Mouse (Mus musculus) heart, embryonic 15.5 days (tissue): Measurements from ENCODE around the gene St3gal6. TPM values are rescaled to one million over a fixed set of nuclear protein-coding genes. Genes with fewer than 3 reads are reported as not detected.

ENCODE experiments used
- ATAC-seq: fragments of 200-750 bp; cut with Nextera tagmentation; replicated peaks from 2 replicates; pipeline ENCODE4 v1.8.0; 2017; ENCODE audit warnings: low read depth, moderate TSS enrichment; ENCODE audit not compliant: insufficient number of reproducible peaks, insufficient read depth, low FRiP score
- H3K27ac ChIP-seq: fragments of 300-500 bp; sonication (generic); 2 replicates; pipeline ENCODE4 v1.5.1; 2015; ENCODE audit warnings: mild to moderate bottlenecking, inconsistent platforms
- H3K27me3 ChIP-seq: fragments of 300-500 bp; sonication (generic); 2 replicates; pipeline ENCODE4 v1.6.1; 2015; ENCODE audit warnings: inconsistent platforms
- H3K36me3 ChIP-seq: fragments of 300-500 bp; sonication (generic); 2 replicates; pipeline ENCODE4 v1.6.1; 2015; ENCODE audit warnings: mild to moderate bottlenecking, inconsistent platforms
- H3K4me1 ChIP-seq: fragments of 300-500 bp; sonication (generic); replicated peaks from 2 replicates; pipeline ENCODE4 v1.6.1; 2015; ENCODE audit warnings: inconsistent platforms
- H3K4me2 ChIP-seq: fragments of 300-500 bp; sonication (generic); 2 replicates; pipeline ENCODE4 v1.6.1; 2015; ENCODE audit warnings: inconsistent platforms, mild to moderate bottlenecking, moderate library complexity
- H3K4me3 ChIP-seq: fragments of 300-500 bp; sonication (generic); 2 replicates; pipeline ENCODE4 v1.5.1; 2015; ENCODE audit warnings: mild to moderate bottlenecking, inconsistent platforms
- H3K9ac ChIP-seq: fragments of 300-500 bp; sonication (generic); 2 replicates; pipeline ENCODE4 v1.6.1; 2015; ENCODE audit warnings: mild to moderate bottlenecking, inconsistent platforms
- H3K9me3 ChIP-seq: fragments of 300-500 bp; sonication (generic); replicated peaks from 2 replicates; pipeline ENCODE4 v1.6.1; 2016; ENCODE audit warnings: inconsistent platforms
- WGBS: fragments of 180-500 bp; shearing (Covaris S2); methylation state at CpG from one replicate; pipeline ENCODE4 v1.1.7; 2015; ENCODE audit warnings: mixed read lengths; 5-methylcytosine and 5-hydroxymethylcytosine counted together
- polyA plus RNA-seq: library from polyadenylated mRNA; unstranded; fragments of >200 nt; fragmentation: Nextera tagmentation; extraction: Ambion mirVana; gene quantifications from 2 replicates; pipeline ENCODE4 v1.2.1, GENCODE M21; 2015

St3gal6 gene
- polyA plus RNA-seq, 1 experiment from 2014 or later: 17.5 TPM

DNA sequence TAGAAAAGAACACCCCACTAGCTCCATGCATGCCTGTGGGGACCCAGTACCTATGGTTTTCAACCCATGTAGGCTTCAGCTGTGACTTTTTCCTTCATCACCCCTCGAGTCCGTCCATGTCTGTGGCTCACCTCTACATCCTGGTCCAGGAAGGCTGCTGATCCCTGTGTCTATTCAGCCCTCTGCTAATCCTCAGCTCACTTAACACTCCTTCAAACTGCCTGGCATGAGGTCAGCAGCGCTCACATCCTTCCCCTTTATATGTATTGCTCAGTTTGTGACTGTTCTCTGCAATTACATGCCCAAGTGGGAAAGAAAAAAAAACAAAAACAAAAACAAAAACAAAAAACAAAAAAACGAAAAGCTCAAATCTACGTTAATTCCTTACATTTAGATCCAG lies 24.4 kb downstream of the St3gal6 start:
- Histone ChIP-seq H3K4me1 (peaks cover 37% of the 10 kb centered on the region), H3K4me3 (no peak overlapping the region), H3K27me3 (no peaks in the 10 kb centered on the region), H3K9ac (no peak overlapping the region), H3K9me3 (no peaks in the 10 kb centered on the region), H3K36me3 (no peaks in the 10 kb centered on the region), H3K27ac (peak overlapping the region; percentile 83), H3K4me2 (no peak overlapping the region)
- ATAC-seq: no peak; the same call in 1 of the 2 replicates
- WGBS: 68% methylated on average over 5 of the region's 5 CpGs

DNA sequence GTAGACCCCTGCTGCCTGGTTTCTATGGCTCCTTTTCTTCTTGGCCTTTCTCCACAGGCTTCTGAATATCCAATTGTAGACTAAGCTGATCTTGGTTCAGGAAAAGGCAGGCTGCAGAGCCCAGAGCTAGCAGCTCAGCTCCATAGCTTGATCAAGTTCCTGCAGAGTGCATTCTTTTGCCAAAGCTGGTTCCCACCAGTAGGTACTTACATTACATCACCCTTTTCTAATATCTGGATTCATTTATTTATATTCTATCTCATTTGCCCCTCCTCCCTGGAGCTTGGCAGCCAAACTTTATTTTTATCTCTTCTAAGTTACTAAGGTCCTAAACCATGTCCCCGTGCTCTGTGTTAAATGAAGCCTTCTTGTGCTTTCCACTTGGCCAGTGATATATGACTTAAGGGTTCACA lies 24.9 kb downstream of the St3gal6 start:
- WGBS: 18% methylated on average over 1 of the region's 1 CpGs
- H3K4me2 ChIP-seq: peak overlapping the region; percentile 14; the same call in 1 of the 2 replicates
- no peaks in the 10 kb centered on the region for H3K9me3 ChIP-seq
- no peaks in the 10 kb centered on the region for H3K27me3 ChIP-seq
- H3K4me1 ChIP-seq: peaks cover 37% of the 10 kb centered on the region
- no peak overlapping the region for H3K9ac ChIP-seq
- ATAC-seq: peak; percentile 57
- H3K4me3 ChIP-seq: no peak overlapping the region
- H3K36me3 ChIP-seq: no peaks in the 10 kb centered on the region
- H3K27ac ChIP-seq: peak overlapping the region; percentile 83

- Histone ChIP-seq H3K36me3 (peaks cover 5% of the 10 kb centered on the region), H3K4me3 (no peak overlapping the region), H3K9me3 (no peaks in the 10 kb centered on the region), H3K4me2 (peak overlapping the region; percentile 14), H3K27ac (peak overlapping the region; percentile 83), H3K4me1 (peaks cover 37% of the 10 kb centered on the region), H3K9ac (no peak overlapping the region), H3K27me3 (no peaks in the 10 kb centered on the region)
- 44% methylated on average over 9 of the region's 9 CpGs for WGBS
- ATAC-seq: no peak
Measured at GRCm38 (mm10) chr16:58497886-58498713, 25.9 kb downstream of the St3gal6 start.

- Histone ChIP-seq H3K36me3 (peaks cover 9% of the 10 kb centered on the region), H3K4me3 (no peak overlapping the region), H3K27ac (peak overlapping the region; percentile 20; the same call in 1 of the 2 replicates), H3K4me2 (no peak overlapping the region), H3K27me3 (no peaks in the 10 kb centered on the region), H3K9me3 (no peaks in the 10 kb centered on the region), H3K9ac (no peak overlapping the region), H3K4me1 (peaks cover 29% of the 10 kb centered on the region)
- ATAC-seq: no peak
Measured at GRCm38 (mm10) chr16:58496791-58497190, 27.3 kb downstream of the St3gal6 start.

DNA sequence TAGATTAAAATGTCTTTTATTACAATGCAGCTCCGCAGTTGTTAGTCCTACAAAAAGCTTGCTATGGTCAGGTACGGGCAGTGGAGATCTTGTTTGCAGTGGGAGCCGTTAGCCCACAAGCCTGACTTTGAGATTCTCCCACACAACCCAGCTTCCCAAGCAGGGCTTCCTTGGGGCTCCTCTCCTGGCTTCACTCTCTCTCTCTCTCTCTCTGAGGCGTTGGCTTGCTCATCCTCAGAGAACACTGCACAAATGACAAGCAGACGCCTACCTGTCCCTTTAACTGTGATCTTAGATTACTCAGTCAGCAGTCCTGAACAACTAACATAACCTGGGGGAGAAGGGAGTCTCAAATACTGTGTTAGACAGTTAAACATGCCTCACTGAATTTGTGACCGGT lies 36.2 kb downstream of the St3gal6 start:
- Histone ChIP-seq H3K27ac (no peak overlapping the region), H3K4me3 (no peak overlapping the region), H3K4me1 (no peaks in the 10 kb centered on the region; the same call in 1 of the 2 replicates), H3K9me3 (no peaks in the 10 kb centered on the region), H3K27me3 (no peaks in the 10 kb centered on the region), H3K36me3 (peaks cover 28% of the 10 kb centered on the region), H3K4me2 (no peak overlapping the region), H3K9ac (no peak overlapping the region)
- no peak for ATAC-seq
- WGBS: 84% methylated on average over 6 of the region's 6 CpGs

DNA sequence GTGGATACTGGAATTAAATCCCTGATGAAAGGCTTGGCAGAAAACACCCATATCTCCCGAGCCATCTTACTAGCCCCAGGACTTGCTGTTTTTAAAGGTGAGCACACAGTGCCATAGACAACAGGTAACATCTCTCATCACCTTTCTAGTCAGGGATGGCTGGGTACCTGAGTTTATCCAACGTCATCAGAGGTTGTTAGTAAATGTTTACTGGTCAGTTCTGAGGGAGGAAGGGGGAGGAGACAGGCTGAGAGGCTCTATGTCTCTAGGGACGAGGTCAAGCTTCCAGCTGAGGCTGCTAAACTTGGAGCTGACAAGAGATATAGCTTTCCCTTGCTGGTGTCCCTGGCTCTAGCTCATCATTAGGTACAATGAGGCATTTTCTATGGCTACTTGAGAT lies 41.7 kb downstream of the St3gal6 start:
- Histone ChIP-seq H3K4me3 (no peak overlapping the region), H3K9ac (no peak overlapping the region), H3K4me2 (peak overlapping the region; percentile 29), H3K27ac (peak overlapping the region; percentile 75), H3K27me3 (no peaks in the 10 kb centered on the region), H3K9me3 (no peaks in the 10 kb centered on the region), H3K4me1 (peaks cover 16% of the 10 kb centered on the region), H3K36me3 (peaks cover 15% of the 10 kb centered on the region)
- WGBS: 31% methylated on average over 3 of the region's 3 CpGs
- no peak for ATAC-seq

- Histone ChIP-seq H3K27ac (peak overlapping the region; percentile 75), H3K4me2 (peak overlapping the region; percentile 29), H3K4me3 (no peak overlapping the region), H3K27me3 (no peaks in the 10 kb centered on the region), H3K4me1 (peaks cover 16% of the 10 kb centered on the region), H3K36me3 (peaks cover 14% of the 10 kb centered on the region), H3K9me3 (no peaks in the 10 kb centered on the region), H3K9ac (no peak overlapping the region)
- WGBS: 29% methylated on average over 5 of the region's 5 CpGs
- 0 out of 2 replicates have a peak, but pooled peaks have one; percentile 37 for ATAC-seq
Measured at GRCm38 (mm10) chr16:58481906-58482270, 42.2 kb downstream of the St3gal6 start.

GRCm38 (mm10) chr16:58481219-58481905 lies 42.7 kb downstream of the St3gal6 start:
- Histone ChIP-seq H3K4me2 (peak overlapping the region; percentile 29), H3K36me3 (peaks cover 14% of the 10 kb centered on the region), H3K4me1 (peaks cover 20% of the 10 kb centered on the region), H3K27ac (peak overlapping the region; percentile 75), H3K9me3 (no peaks in the 10 kb centered on the region), H3K9ac (no peak overlapping the region), H3K4me3 (no peak overlapping the region), H3K27me3 (no peaks in the 10 kb centered on the region)
- WGBS: 48% methylated on average over 9 of the region's 9 CpGs
- ATAC-seq: peak; percentile 53

GRCm38 (mm10) chr16:58479898-58480448 lies 44.1 kb downstream of the St3gal6 start:
- H3K27ac ChIP-seq: no peak overlapping the region
- no peaks in the 10 kb centered on the region for H3K9me3 ChIP-seq
- peaks cover 29% of the 10 kb centered on the region for H3K4me1 ChIP-seq
- H3K36me3 ChIP-seq: peaks cover 14% of the 10 kb centered on the region
- no peak for ATAC-seq
- H3K9ac ChIP-seq: no peak overlapping the region
- no peak overlapping the region for H3K4me2 ChIP-seq
- H3K27me3 ChIP-seq: no peaks in the 10 kb centered on the region
- 88% methylated on average over 4 of the region's 4 CpGs for WGBS
- no peak overlapping the region for H3K4me3 ChIP-seq

GRCm38 (mm10) chr16:58476363-58476762 lies 47.7 kb downstream of the St3gal6 start:
- Histone ChIP-seq H3K36me3 (peaks cover 36% of the 10 kb centered on the region), H3K27ac (peak overlapping the region; percentile 68), H3K9me3 (no peaks in the 10 kb centered on the region), H3K4me2 (no peak overlapping the region), H3K4me1 (peaks cover 17% of the 10 kb centered on the region), H3K27me3 (no peaks in the 10 kb centered on the region), H3K9ac (no peak overlapping the region), H3K4me3 (no peak overlapping the region)
- WGBS: 39% methylated on average over 2 of the region's 2 CpGs
- no peak for ATAC-seq

- no peak overlapping the region for H3K9ac ChIP-seq
- 74% methylated on average over 3 of the region's 3 CpGs for WGBS
- no peak overlapping the region for H3K4me2 ChIP-seq
- ATAC-seq: no peak
- H3K27me3 ChIP-seq: no peaks in the 10 kb centered on the region
- no peaks in the 10 kb centered on the region for H3K9me3 ChIP-seq
- peaks cover 36% of the 10 kb centered on the region for H3K36me3 ChIP-seq
- peaks cover 15% of the 10 kb centered on the region for H3K4me1 ChIP-seq
- H3K27ac ChIP-seq: peak overlapping the region; percentile 68
- no peak overlapping the region for H3K4me3 ChIP-seq
Measured at GRCm38 (mm10) chr16:58475544-58476154, 48.4 kb downstream of the St3gal6 start.
